Mouse (Mus musculus) spleen, adult 2 months (tissue): ENCODE data around the gene Npffr2.

Source experiments
- CTCF ChIP-seq: fragments of 200-500 bp; IDR thresholded peaks from 2 replicates; pipeline ENCODE4 v1.5.1; 2011; ENCODE audit warnings: mild to moderate bottlenecking, inconsistent platforms; ENCODE audit not compliant: insufficient read depth, insufficient read length, insufficient replicate concordance; ENCODE audit errors: extremely low read depth
- POLR2A ChIP-seq: fragments of 200-500 bp; IDR thresholded peaks from 2 replicates; pipeline ENCODE4 v1.6.1; 2011; ENCODE audit warnings: low read depth, low read length, inconsistent platforms

DNA sequence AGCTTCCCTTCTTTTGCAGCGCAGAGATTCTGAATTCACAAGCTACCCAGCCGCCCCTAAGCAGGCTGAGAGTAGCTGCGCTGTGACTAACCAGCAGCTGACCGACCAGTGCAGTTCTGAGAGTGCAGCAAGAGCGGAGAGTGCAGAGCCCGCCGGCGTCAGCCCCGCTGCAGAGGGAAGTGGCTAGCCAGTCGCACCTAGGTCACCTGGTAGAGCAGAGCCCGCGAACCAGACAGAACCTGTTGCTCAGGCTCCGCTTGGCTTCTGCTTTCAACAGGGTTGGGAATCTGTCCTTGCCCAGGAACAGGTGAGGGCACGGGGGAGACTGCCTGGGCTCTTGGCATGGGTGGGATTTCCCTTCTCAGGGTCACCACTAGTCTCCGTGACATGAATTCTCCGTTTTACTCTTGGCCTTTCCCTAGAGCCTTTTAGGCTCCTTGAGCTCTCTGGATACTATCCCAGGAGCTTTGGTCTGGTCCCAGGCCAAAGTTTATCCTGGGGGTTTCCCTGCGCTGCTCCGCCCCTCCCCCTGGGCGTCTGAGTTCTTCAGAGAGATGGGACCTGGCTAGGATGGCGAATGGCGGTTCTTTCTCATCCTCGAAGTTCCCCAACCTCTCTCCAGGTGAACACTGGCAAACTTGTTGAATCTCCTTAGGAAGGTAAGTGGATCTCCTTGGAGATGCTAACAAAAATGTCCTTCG is at the start of gene Npffr2:
- TF ChIP-seq POLR2A (no peak), CTCF (no peak)
